Mouse (Mus musculus): Measurements from ENCODE around the gene Olfr1338. TPM values are rescaled to one million over a fixed set of nuclear protein-coding genes. Genes with fewer than 3 reads are reported as not detected.

The Olfr1338 gene
- polyA plus RNA-seq, 1 experiment = not detected

GRCm38 (mm10) chr4:118721742-118722483 lies 36.6 kb downstream of the Olfr1338 start:
- H3K27me3 ChIP-seq (ENCODE audit: control insufficient read depth, insufficient read depth, low read length) = no peaks in the 10 kb centered on the region
- WGBS = 59% methylated on average over 10 of the region's 10 CpGs
- no peak overlapping the region for H3K27ac ChIP-seq (ENCODE audit: insufficient read depth, low read length)
- DNase-seq = no peak
- H3K4me3 ChIP-seq (replicated peaks; ENCODE audit: insufficient read depth, low read depth, low read length) = no peak overlapping the region
- no peak for TF ChIP-seq CTCF (IDR thresholded peaks at IDR 0.05; ENCODE audit: borderline replicate concordance, insufficient read depth, low read depth, low read length)
- no peak for TF ChIP-seq POLR2A (IDR thresholded peaks at IDR 0.05; ENCODE audit: borderline replicate concordance, insufficient read depth, low read length)
- H3K4me1 ChIP-seq (ENCODE audit: control insufficient read depth, insufficient read depth, low read length) = no peaks in the 10 kb centered on the region

- Histone ChIP-seq H3K27me3 (ENCODE audit: control insufficient read depth, insufficient read depth, low read length) (no peaks in the 10 kb centered on the region), H3K4me1 (ENCODE audit: control insufficient read depth, insufficient read depth, low read length) (no peaks in the 10 kb centered on the region), H3K27ac (ENCODE audit: insufficient read depth, low read length) (no peak within 1 kb of the TSS), H3K4me3 (replicated peaks; ENCODE audit: insufficient read depth, low read depth, low read length) (no peak within 1 kb of the TSS)
- TF ChIP-seq CTCF (IDR thresholded peaks at IDR 0.05; ENCODE audit: borderline replicate concordance, insufficient read depth, low read depth, low read length) = no peak
- TF ChIP-seq POLR2A (IDR thresholded peaks at IDR 0.05; ENCODE audit: borderline replicate concordance, insufficient read depth, low read length) = no peak
- no peak for DNase-seq
Observed at GRCm38 (mm10) chr4:118719838-118720237, 38.7 kb downstream of the Olfr1338 start, which contains the start of gene Olfr1340. Gene Olfr1340 (plus strand): TSS chr4:118720138.

- DNase-seq = no peak
- 21% methylated on average over 1 of the region's 1 CpGs for WGBS
- Histone ChIP-seq H3K4me3 (replicated peaks; ENCODE audit: insufficient read depth, low read depth, low read length) (no peak overlapping the region), H3K4me1 (ENCODE audit: control insufficient read depth, insufficient read depth, low read length) (no peaks in the 10 kb centered on the region), H3K27ac (ENCODE audit: insufficient read depth, low read length) (no peak overlapping the region), H3K27me3 (ENCODE audit: control insufficient read depth, insufficient read depth, low read length) (no peaks in the 10 kb centered on the region)
- no peak for TF ChIP-seq CTCF (IDR thresholded peaks at IDR 0.05; ENCODE audit: borderline replicate concordance, insufficient read depth, low read depth, low read length)
- TF ChIP-seq POLR2A (IDR thresholded peaks at IDR 0.05; ENCODE audit: borderline replicate concordance, insufficient read depth, low read length) = no peak
Observed at GRCm38 (mm10) chr4:118711656-118712055, 46.9 kb downstream of the Olfr1338 start.

- WGBS = 80% methylated on average over 5 of the region's 5 CpGs
- DNase-seq = no peak
- no peak for TF ChIP-seq CTCF (IDR thresholded peaks at IDR 0.05; ENCODE audit: borderline replicate concordance, insufficient read depth, low read depth, low read length)
- no peak for TF ChIP-seq POLR2A (IDR thresholded peaks at IDR 0.05; ENCODE audit: borderline replicate concordance, insufficient read depth, low read length)
- H3K4me1 ChIP-seq (ENCODE audit: control insufficient read depth, insufficient read depth, low read length) = no peaks in the 10 kb centered on the region
- H3K4me3 ChIP-seq (replicated peaks; ENCODE audit: insufficient read depth, low read depth, low read length) = no peak overlapping the region
- H3K27me3 ChIP-seq (ENCODE audit: control insufficient read depth, insufficient read depth, low read length) = no peaks in the 10 kb centered on the region
- H3K27ac ChIP-seq (ENCODE audit: insufficient read depth, low read length) = no peak overlapping the region
Observed at GRCm38 (mm10) chr4:118708086-118708485, 50.5 kb downstream of the Olfr1338 start.

- 57% methylated on average over 3 of the region's 3 CpGs for WGBS
- no peak for DNase-seq
- TF ChIP-seq POLR2A (IDR thresholded peaks at IDR 0.05; ENCODE audit: borderline replicate concordance, insufficient read depth, low read length) (no peak), CTCF (IDR thresholded peaks at IDR 0.05; ENCODE audit: borderline replicate concordance, insufficient read depth, low read depth, low read length) (no peak)
- Histone ChIP-seq H3K4me1 (ENCODE audit: control insufficient read depth, insufficient read depth, low read length) (no peaks in the 10 kb centered on the region), H3K27me3 (ENCODE audit: control insufficient read depth, insufficient read depth, low read length) (no peaks in the 10 kb centered on the region), H3K4me3 (replicated peaks; ENCODE audit: insufficient read depth, low read depth, low read length) (no peak within 1 kb of the TSS), H3K27ac (ENCODE audit: insufficient read depth, low read length) (no peak within 1 kb of the TSS)
Observed at GRCm38 (mm10) chr4:118703223-118703622, 55.3 kb downstream of the Olfr1338 start, which contains the start of gene Olfr1341. Gene Olfr1341 (plus strand): TSS chr4:118703523.

Other genes with a start within 250 kb of the Olfr1338 start
- gene 2610528J11Rik, start 231.7 kb downstream of the Olfr1338 start, polyA plus RNA-seq (2012; rRNA removed) = not detected in 2 replicates
- gene Tmem125, start 214.7 kb downstream of the Olfr1338 start, polyA plus RNA-seq (2012; rRNA removed) = 43.5 and 60.1 TPM in 2 replicates
- gene Cfap57, start 138.0 kb downstream of the Olfr1338 start, polyA plus RNA-seq (2012; rRNA removed) = 0.27 and 0.36 TPM in 2 replicates
- 61.9 and 64.0 TPM in 2 replicates for gene Ebna1bp2, start 137.9 kb downstream of the Olfr1338 start, polyA plus RNA-seq (2012; rRNA removed)
- gene Olfr62, start 99.8 kb downstream of the Olfr1338 start, polyA plus RNA-seq (2012; rRNA removed) = not detected in 2 replicates
- not detected in 2 replicates for gene Olfr1342, start 66.0 kb downstream of the Olfr1338 start, polyA plus RNA-seq (2012; rRNA removed)
- not detected in 2 replicates for gene Olfr1341, start 55.2 kb downstream of the Olfr1338 start, polyA plus RNA-seq (2012; rRNA removed)
- gene Olfr1340, start 38.6 kb downstream of the Olfr1338 start, polyA plus RNA-seq (2012; rRNA removed) = not detected in 2 replicates
- gene Olfr1339, start 26.6 kb downstream of the Olfr1338 start, polyA plus RNA-seq (2012; rRNA removed) = not detected in 2 replicates
- gene Olfr1337, start 23.8 kb upstream of the Olfr1338 start, polyA plus RNA-seq (2012; rRNA removed) = not detected in 2 replicates
- not detected in 2 replicates for gene Olfr1335, start 51.2 kb upstream of the Olfr1338 start, polyA plus RNA-seq (2012; rRNA removed)
- not detected in 2 replicates for gene Olfr1333, start 77.5 kb upstream of the Olfr1338 start, polyA plus RNA-seq (2012; rRNA removed)
- gene Olfr1331, start 105.9 kb upstream of the Olfr1338 start, polyA plus RNA-seq (2012; rRNA removed) = not detected in 2 replicates
- not detected in 2 replicates for gene Olfr1330, start 129.9 kb upstream of the Olfr1338 start, polyA plus RNA-seq (2012; rRNA removed)
- gene Olfr1329, start 158.7 kb upstream of the Olfr1338 start, polyA plus RNA-seq (2012; rRNA removed) = not detected in 2 replicates
- gene Olfr1328, start 179.9 kb upstream of the Olfr1338 start, polyA plus RNA-seq (2012; rRNA removed) = not detected in 2 replicates
- 0.13 and 0.16 TPM in 2 replicates for gene Lao1, start 202.8 kb upstream of the Olfr1338 start, polyA plus RNA-seq (2012; rRNA removed)

All from cerebellum, adult 2 months (tissue).